Mouse (Mus musculus) small intestine, adult 2 months (tissue): Measurements from ENCODE around the gene Slc28a2.

Experiments
- CTCF ChIP-seq: fragments of 200-500 bp; IDR thresholded peaks from 2 replicates; pipeline ENCODE4 v1.5.1; 2012; ENCODE audit warnings: low read depth, mild to moderate bottlenecking, control low read depth, inconsistent platforms, low read length, moderate library complexity, mixed read lengths; ENCODE audit not compliant: insufficient replicate concordance, insufficient read length; ENCODE audit errors: extremely low read depth
- POLR2A ChIP-seq: fragments of 200-500 bp; IDR thresholded peaks from 2 replicates; pipeline ENCODE4 v1.6.1; 2012; ENCODE audit warnings: low read depth, mild to moderate bottlenecking, control low read depth, inconsistent platforms, low read length, moderate library complexity

DNA sequence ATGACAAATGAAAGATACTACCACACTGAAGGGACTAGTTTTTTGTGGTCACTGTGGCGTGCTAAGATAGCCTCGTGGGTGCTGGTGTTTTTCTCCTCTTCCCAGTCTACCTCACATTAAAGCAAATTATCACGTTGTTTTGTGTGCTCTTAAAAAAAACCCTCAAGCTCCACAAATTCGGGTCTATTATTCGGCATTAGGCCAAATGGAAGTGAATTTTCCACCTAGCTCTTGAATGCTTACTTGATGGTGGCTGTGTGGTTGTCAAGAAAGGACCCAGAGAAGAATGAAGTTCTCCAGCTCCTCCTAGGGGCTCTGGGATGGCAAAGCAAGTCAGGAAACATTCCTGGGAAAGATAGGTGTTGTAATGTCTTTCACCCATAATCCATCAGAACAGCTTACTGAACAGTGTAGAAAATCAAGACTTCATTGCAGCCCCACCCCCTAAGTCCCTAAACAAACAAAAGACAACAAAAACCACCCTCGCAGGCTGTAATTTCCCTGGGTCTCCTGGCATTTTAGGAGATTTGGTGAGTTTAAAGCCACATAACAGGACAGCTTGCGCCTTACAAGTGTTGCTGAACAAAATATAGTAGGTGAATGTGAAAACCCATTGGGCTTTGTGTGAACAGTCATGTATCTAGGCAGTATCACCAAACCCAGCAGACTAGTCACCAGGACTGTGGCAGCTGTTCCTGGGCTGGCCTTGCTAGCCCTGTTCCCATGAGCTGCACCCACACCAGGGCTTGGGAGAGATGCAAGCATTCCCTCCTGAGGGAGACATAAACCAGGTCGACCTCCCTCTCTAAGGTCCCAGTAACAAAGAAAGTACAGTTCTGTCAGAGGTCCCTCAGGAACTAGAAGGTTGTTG is 47.6 kb upstream of the Slc28a2 start:
- TF ChIP-seq POLR2A (no peak), CTCF (no peak)
